Mouse (Mus musculus): ENCODE results near the gene Dync1i2.
A peak's percentile ranks its signal among the peaks of the same experiment; 100 is the strongest.

Dync1i2 gene

DNA sequence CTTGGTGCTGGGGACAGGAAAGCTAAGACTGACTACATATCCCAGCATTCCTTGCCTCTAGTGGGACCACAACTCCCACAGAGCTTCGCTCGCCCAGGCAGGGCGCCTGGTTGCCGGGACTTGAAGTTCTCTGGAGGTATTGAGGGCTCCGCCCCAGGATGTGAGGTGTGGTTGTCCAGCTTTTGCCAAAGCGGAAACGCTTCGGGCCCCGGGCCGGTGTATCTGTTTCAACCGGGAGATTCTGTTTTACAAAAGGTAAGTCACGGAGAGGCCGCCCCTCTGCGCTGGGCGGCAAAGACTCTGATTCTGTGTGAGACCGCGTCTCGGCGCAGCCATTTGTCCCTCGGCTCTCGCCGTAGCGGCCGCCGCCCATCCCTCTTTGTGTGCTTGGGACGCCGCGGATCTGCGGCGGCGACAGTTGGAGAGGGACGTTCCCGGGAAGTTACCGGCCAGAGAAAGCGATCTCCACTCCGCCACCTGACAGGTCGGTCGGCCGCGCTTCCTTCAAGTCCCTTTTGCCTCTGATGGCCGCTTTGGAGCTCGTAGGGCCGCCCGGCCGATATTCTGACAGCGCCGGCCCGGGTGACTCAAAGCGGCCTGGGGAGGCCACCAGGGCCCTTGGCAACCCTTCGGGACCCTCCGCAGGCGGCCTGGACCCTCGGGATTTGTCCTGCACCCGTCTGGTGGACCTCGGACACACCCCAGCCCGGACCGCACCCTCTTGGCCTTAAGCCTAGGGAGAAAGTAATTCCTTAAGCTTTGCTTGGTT lies at the start of gene Dync1i2:
Dync1i2 (plus strand) TSS at position 116 of the 769 bp plus-strand sequence.
- peak; percentile 93 for DNase-seq (ENCODE audit: low spot score)

DNA sequence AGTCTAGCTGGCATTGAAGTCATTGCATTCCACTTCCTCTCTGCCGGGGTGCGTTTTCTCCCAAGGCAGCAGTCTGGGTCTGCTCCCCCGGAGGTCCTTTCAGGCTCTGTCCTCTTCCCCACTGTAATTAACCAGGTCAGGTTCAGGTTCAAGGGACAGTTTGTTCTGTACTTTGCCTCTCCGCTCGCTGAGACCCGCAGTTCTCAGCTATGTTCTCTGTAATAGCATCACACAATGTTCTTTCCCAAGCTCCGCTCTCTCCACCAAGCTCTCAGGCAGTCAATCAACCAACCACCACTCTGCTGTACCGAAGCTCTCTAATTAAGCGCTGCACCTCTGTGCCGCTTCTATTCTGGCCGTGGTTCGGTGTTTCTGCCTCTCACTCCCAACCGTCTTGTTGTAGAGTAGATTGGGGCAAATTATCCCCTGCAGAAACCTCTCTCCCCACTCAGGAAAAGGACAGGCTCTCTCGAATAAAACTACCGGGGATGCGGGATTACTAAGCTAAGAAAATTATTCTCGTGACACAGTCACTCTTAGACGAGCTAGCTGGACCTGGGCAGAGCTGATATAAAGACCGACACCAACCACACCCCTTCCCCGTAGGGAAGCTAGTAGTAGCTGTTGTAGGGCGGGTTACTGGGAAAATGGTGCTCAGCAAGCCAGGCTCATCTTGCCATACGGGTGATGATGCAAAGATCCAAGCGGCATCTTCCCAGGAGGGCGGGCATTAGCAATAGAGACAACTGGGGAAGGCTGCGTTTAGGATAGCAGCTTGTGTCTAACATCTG lies 48.5 kb upstream of the Dync1i2 start:
- no peak for DNase-seq (ENCODE audit: low spot score)

DNA sequence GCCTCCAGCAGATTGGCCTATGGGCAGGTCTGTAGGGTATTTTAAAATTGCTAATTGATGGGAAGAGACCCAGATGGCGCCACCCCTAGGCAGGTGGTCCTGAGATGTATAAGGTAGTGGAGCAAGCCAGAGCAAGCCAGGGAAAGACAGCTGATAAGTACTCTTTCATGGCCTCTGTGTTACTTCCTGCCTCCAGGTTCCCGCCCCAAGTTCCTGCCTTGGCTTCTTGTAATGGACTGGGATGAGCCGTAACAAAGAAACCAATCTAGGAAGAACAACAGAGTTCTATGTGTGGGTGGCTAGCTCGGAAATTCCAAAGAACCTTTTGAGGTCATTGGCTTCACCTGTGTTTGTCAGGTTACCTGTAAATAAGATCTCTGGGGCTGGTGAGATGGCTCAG lies 44.3 kb upstream of the Dync1i2 start:
- DNase-seq (ENCODE audit: low spot score), result no peak

DNA sequence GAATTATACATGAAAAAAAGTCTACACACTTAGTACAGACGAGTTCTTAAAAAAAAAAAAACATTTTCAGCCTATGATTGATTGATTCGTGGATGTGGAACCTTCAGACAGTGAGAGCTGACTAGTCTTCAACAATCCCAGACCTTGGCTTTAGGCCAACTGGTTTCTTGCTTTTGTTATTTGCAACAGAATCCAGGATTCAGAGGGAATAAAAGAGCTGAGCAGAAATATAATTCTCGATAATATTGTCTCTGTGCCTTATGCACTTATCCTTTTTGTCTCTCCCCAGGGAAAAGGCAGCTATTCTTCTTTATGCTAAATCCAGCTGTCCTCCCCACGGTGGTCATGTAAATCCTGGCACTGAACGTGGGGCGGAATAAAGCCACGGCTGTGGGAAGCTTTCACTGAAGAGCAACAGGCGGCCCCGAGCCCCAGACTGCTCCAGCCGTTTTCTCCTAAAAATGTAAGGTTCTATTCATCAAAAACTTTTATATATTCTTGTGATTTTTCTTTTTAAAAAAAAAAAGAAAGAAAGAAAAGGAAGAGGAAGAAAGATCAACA lies 43.0 kb upstream of the Dync1i2 start:
- DNase-seq (ENCODE audit: low spot score), result no peak

GRCm38 (mm10) chr2:71173031-71173430 lies 38.5 kb upstream of the Dync1i2 start:
- no peak for DNase-seq (ENCODE audit: low spot score)

DNA sequence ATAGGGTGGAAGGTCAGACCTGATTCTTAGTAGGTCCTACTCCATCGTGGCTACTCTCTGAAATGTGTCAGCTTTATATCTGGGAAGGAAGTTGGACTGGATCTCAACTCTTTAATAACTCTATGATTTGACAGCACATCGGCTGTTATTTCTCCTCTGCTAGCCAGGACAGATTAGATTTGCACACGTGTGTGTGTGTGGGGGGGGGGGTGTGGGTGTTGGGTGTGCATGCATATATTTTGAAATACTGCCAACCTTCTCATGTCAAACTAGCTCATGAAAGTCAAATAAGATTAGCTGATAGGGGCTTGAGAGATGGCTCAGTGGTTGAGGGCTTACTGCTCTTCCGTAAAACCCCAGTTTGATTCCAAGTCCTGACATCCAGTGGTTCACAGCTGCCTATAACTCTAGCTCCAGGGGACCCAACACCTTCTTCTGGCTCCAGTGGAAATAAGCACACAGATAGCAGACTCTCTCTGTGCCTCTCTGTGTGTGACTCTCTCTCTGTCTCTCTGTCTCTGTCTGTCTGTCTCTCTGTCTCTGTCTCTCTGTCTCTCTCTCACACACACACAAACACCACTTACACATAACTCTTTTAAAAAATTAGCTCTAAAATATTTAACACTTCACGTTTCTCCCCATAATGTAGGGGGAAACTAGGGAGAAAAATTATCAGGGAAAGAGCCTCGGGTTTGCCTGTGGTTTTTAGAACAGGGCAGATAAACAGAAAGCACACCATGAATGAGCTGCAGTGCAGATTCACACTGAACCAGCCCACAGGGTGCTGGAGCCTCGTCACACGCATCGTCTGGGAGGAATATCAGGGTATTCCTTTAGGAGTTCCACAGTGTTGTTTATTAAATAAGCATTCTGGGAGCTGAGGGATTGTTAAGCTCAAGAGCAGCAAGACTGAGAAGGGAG lies 34.9 kb upstream of the Dync1i2 start:
- no peak for DNase-seq (ENCODE audit: low spot score)

GRCm38 (mm10) chr2:71177250-71177615 lies 34.3 kb upstream of the Dync1i2 start:
- no peak for DNase-seq (ENCODE audit: low spot score)

GRCm38 (mm10) chr2:71177760-71178159 lies 33.7 kb upstream of the Dync1i2 start:
- DNase-seq (ENCODE audit: low spot score), result no peak

GRCm38 (mm10) chr2:71179716-71180115 lies 31.8 kb upstream of the Dync1i2 start:
- no peak for DNase-seq (ENCODE audit: low spot score)

GRCm38 (mm10) chr2:71180566-71181217 lies 30.8 kb upstream of the Dync1i2 start:
- peak; percentile 12 for DNase-seq (ENCODE audit: low spot score)

GRCm38 (mm10) chr2:71187950-71188349 lies 23.6 kb upstream of the Dync1i2 start:
- DNase-seq (ENCODE audit: low spot score), result no peak

- no peak for DNase-seq (ENCODE audit: low spot score)
Observed at GRCm38 (mm10) chr2:71188861-71189260, 22.6 kb upstream of the Dync1i2 start.

- DNase-seq (ENCODE audit: low spot score), result no peak
Observed at GRCm38 (mm10) chr2:71191391-71192194, 19.9 kb upstream of the Dync1i2 start.

DNA sequence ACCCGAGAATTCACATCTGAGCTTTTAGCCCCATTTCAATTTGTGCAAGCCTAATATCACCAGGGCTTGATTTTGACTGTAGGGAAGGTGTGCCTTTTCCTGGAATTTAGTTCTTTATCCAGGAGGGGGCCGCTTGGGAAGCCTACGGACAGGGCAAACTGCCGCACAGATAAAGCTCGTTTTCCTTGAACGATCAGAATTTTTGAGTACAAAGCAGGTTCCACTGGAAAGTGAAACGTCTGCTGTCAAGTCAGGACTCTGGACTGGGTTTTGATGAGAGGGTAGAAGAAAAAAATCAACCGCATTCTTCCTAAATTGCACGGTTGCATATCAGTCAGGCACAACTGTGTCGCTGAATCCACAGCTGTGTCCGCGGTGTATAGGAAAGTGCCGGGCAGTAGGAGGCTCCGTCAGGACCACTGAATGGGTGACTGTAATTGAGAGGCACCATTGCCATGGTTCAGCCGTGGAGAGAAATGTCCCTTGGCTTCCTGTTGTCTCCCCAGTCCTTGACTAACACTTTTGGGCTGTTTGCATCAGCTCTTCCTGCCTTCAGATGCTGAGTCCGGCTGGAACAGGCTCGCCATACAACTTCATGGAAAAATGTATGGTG lies 19.2 kb upstream of the Dync1i2 start:
- DNase-seq (ENCODE audit: low spot score), result no peak

DNA sequence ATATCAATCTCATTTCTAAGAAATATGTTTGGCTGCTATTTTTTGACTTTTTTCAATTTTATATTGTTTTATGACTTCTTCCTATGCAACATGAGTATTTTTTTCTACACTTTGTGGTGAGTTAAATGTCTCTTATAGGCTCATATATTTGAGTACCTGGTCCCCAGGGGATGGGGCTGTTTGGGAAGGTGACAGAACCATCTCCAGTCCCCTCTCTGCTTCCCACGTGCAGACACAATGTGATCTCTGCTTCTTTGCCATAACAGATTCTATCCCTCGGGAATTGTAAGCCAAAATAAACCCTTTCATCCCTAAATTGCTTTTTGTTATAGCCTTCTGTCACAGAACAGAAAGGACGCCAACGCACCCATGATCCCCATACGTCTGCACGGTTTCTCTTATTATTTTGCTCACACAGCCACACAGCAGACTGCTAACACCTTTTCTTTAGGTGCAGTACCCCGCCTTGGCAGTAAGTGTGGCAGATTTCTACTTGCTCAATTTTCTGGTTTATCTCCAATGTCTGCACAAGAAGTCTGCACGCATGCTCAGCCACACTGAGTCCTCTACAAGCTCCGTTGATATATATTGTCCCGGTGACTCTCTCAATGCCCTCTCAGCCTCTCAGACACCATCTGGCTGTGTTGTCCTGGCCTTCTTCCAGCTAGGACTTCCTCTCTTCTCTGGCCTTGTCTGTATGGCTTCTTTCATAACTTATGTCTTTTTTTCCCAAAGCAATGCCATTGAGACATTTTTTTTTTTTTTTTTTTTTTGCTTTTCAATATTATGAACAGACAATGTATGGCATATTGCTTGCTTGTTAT lies 17.2 kb upstream of the Dync1i2 start:
- DNase-seq (ENCODE audit: low spot score), result no peak

- DNase-seq (ENCODE audit: low spot score), result no peak
Observed at GRCm38 (mm10) chr2:71196947-71197346, 14.6 kb upstream of the Dync1i2 start.

GRCm38 (mm10) chr2:71198907-71199306 lies 12.6 kb upstream of the Dync1i2 start:
- no peak for DNase-seq (ENCODE audit: low spot score)

GRCm38 (mm10) chr2:71200485-71200884 lies 11.0 kb upstream of the Dync1i2 start:
- no peak for DNase-seq (ENCODE audit: low spot score)

- DNase-seq (ENCODE audit: low spot score), result no peak
Observed at GRCm38 (mm10) chr2:71201886-71202285, 9.6 kb upstream of the Dync1i2 start.
